Mouse (Mus musculus) liver, embryonic 18 days (tissue): ENCODE measurements around the gene Bsph2. TPM values are rescaled to one million over a fixed set of nuclear protein-coding genes. Genes with fewer than 3 reads are reported as not detected.

Source experiments
- polyA plus RNA-seq: library from polyadenylated mRNA; depleted of rRNA; stranded (reverse); fragments of >200 nt; gene quantifications from 2 replicates; pipeline ENCODE4 v1.2.3, GENCODE M21; 2012; rRNA removed

The Bsph2 gene
- not detected in 2 replicates for polyA plus RNA-seq

GRCm38 (mm10) chr7:13570967-13571366, at the start of gene Bsph2:
Gene Bsph2, minus strand, starts transcription at chr7:13571067.

Other genes with a start within 250 kb of the Bsph2 start
- 1.3 TPM in 2 replicates for gene Pla2g4c, start 246.4 kb downstream of the Bsph2 start, polyA plus RNA-seq
- gene Cabp5, start 172.9 kb downstream of the Bsph2 start, polyA plus RNA-seq, result 0.02 TPM in 1 of 2 replicates, not detected in the other
- gene Bsph1, start 120.2 kb downstream of the Bsph2 start, polyA plus RNA-seq, result not detected in 2 replicates
- 0.09 and 0.10 TPM in 2 replicates for gene Sult2a5, start 52.9 kb upstream of the Bsph2 start, polyA plus RNA-seq
- 1.1 and 1.5 TPM in 2 replicates for gene Sult2a2, start 162.4 kb upstream of the Bsph2 start, polyA plus RNA-seq